Mouse (Mus musculus) cerebellum, adult 11 months (tissue): ENCODE data around the gene Gsg1l.

Source experiments
- DNase-seq: peaks from one replicate; pipeline ENCODE4 v3.0.0; 2022

Gsg1l gene

GRCm38 (mm10) chr7:125979591-125979990, 102.6 kb downstream of the Gsg1l start:
- DNase-seq, result no peak

DNA sequence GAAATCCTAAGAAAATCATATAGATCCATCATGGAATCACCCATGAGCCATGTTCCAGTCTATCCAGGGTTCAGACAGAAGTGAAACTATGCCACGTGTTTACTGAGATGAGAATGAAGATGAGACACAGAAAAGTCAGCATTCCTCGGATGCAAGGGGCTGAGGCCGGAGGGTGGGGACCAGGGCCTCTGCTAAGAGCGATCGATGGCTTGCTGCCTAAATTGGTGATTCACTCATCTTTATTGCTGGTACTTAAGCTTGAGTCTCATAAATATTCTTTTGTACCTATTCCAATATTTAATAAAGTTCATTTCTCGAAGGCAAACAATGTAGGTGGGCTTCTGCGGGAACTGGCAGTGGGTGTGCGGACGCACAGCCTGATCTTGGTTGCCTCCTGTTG, 105.5 kb downstream of the Gsg1l start:
- DNase-seq, result no peak

DNA sequence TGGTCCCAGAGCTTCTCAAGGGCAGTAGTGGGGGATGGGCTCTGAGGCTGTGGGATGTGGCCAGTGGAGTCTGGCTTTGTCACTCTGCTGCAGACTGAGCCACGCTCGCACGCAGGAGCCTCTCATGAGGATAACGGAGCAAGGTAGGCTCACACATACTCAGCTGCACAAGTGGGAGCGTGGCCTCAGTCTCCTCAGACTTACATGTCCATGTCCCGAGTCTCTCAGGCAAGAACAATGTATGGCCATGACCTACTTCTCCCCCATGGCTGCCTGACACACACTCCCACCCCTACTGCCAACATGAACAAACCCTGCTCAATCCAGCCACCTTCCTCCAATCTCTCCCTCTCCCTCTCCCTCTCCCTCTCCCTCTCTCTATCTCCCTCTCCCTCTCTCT, 106.8 kb downstream of the Gsg1l start:
- DNase-seq, result no peak

GRCm38 (mm10) chr7:125973874-125974273, 108.3 kb downstream of the Gsg1l start:
- no peak for DNase-seq

DNA sequence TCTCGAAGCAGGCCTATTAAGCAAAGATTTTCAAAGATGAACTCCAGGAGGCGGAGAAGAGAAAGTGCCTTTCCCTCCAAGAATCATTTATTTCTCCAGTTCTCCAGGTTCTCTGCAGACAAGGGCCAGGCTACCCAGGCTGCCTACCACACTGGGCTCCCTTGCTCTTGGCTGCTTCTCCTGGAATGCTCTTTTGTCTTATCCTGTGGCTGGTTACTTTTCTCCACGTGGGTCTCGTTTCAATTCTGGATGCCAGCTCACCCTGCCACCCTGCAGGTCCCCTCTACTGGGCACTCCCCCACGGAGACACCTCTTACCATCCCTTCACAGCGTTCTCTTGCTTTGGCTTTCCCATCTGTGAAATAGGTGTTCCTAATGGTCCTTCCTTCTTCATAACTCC, 109.4 kb downstream of the Gsg1l start:
- no peak for DNase-seq

DNA sequence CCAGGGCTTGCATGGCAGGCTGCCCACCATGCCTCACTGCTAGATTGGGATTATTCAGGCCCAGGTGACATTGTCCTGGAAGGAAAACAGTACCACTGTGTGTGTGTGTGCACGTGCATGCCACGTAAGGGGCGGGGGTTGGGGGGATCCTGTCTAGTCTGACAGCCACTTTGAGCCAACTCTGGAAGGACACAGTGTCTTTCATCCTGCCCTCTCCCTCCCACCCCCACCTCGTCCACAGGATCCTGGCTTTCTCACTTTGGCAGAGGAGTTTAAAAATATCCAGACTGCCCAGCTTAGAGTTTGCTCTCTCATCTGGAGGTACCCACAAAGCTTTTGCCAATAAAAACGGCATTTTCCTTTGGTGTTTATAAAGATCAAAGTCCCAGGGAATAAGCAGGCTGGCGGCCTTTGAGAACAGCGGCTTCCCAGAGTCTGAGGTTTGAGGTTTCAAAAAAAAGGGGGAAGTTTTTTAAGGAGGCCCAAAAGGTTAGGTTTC, 110.0 kb downstream of the Gsg1l start:
- no peak for DNase-seq

- DNase-seq, result no peak
Measured at GRCm38 (mm10) chr7:125969076-125969475, 113.1 kb downstream of the Gsg1l start.

- DNase-seq, result no peak
Measured at GRCm38 (mm10) chr7:125966402-125967261, 115.6 kb downstream of the Gsg1l start.

DNA sequence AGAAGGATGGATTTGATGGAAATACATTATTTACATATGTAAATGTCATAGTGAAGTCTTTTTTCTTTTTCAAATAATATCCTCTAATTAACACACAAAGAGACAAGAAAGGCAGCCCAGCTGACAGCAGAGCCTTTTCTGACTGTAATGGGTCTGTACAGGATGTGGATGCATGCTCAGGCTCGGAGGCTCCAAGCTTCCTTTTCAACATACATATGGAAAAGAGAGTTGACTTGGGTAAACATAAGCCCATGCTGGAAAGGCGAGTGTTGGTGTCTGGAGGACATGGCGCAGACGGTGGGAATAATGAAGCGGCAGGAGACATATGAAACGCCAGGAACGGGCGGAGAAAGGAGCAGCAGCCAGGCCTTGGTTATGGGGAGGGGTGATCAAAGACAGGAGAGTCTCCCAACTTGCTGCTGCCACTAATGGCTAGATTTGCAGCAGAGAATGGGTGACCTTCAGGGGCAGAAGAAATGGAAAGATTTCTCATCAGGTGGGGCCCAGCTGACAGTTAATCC, 118.1 kb downstream of the Gsg1l start:
- no peak for DNase-seq

DNA sequence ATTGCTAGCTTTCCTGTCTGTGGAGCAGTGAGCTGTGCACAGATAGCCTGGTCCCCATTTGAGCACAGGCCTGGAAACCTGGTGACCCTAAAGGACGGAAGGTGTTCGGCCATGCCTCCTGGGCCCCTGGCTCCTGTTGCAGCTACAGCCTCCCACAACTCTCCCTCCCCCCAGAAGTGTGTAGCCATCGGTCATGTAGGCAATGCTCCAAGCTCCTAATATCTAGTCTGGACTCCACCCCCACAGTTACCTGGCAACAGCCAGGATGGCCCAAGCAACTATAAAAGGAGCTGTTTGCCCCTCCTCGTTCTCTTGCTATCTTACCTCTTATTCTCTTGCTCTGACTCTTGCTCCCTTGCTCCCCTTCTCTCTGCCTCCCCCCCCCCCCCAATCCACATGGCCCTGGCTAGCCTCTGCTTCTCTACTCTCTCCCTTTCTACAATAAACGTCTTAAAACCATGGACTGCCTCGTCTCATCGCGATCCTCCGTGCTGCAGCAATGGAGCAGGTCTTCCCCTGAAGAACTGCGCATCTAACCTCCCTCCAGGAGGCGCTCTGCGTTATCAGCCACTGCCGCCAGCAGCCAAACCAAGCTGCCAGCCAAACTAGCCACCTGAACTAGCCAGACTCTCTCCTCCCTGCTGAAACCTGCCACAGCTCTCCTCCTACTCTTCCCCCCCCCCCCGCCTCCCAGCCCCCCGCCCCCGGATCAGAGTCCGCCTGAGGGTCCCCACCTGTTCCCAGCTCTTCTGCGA, 122.7 kb downstream of the Gsg1l start:
- DNase-seq, result no peak

DNA sequence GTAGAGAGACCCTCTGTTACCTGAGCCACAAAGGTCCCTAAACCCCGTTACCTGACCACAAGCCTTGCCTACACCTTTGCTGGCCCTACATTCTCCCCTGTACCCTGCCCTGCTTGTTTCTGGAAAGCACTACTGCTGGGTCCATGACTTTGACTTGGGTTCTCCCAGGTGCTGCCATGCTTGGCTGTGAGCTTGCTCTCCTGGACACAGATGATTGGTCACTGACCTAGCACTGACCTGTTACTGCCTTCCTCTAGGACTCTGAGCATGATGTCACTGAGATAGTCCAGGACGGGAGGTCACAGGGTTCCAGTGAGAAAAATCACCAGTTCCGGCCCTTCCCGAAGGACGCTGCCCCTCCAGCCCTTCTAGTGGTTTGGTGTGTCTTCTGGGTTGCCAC, 123.4 kb downstream of the Gsg1l start:
- DNase-seq, result no peak

DNA sequence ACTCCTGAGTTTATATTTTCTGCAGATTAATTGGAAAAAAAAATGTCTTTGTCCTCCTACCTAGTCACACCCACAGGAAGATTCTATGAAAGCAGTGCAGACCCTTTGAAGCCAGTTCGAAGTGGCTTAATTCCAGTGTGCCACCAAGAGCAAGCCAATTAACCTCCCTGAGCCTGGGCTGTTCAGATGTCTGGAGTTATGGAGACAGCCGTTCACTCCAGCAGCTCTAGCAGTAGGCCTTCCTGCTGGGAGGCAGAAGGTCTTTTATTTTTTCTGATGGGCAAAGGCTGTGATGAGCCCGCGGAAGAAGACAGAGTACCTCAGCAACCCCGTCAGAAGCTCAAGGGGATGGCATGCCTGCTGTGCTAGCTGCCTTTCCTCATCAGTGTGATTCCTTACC, 127.2 kb downstream of the Gsg1l start:
- no peak for DNase-seq

DNA sequence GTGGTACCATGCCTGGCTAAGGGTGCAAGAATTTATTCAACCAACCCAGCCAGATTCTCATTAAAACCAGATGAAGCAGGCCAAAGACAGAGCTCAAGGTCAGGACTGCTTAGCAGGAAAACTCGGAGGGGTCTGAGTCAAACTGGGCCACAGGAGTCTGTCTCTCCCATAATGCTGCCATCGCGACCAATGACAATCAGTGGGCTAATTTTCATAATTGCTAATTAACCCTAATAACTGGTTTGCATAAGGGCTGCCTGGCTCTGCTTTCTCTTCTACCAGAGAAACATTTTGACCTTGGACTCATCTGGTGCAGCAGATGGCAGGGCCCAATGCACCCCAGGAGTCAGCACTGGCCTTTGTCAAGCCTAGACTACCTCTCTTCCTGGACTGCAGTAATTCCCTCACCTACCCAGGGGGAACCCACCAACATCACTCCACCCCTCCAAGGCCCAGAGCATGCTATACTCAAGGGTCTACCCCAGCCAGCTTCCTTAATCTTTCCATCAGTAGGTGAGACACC, 127.8 kb downstream of the Gsg1l start:
- DNase-seq, result peak; percentile 14

- no peak for DNase-seq
Measured at GRCm38 (mm10) chr7:125953844-125954243, 128.4 kb downstream of the Gsg1l start.

- DNase-seq, result no peak
Measured at GRCm38 (mm10) chr7:125951911-125952310, 130.3 kb downstream of the Gsg1l start.

DNA sequence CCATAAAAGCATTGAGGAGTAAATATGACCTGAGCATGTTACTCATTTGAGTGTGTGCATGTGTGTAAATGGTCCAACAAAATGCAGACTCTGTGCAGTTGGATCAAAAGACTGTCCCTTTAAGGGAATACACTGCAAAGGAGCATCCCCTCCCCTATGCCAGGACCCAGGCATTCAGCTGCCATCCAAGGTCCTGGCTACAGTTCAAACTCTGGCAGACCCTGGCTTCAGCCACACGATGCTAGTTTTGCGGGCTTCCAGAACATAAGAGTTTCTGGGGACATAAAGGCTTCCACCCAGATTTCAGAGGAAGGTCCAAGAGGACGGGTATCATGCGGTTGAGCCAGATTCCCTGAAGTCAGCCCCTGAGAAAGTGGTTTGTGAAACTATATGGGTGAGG, 133.2 kb downstream of the Gsg1l start:
- DNase-seq, result no peak

- DNase-seq, result no peak
Measured at GRCm38 (mm10) chr7:125945915-125946314, 136.3 kb downstream of the Gsg1l start.

DNA sequence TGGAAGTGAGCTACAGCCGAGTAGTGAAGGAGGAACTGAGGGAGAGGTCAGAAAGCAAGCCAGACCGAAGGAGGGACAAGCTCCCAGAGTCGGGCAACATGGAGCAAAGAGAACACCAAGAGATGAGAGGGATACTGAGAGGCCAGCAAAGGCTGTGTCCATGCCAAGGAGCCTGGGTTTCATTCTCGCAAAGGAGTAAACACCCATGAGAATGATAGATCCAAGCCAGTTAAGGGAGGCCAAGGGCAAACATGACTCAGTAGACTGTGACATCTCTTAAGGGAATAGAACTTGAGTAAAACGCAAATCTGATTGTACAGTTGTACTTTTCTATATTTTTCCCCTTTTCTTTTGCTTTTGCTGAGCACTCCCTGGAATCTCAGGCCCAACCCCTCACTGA, 137.6 kb downstream of the Gsg1l start:
- DNase-seq, result no peak

- DNase-seq, result no peak
Measured at GRCm38 (mm10) chr7:125943511-125943910, 138.7 kb downstream of the Gsg1l start.

DNA sequence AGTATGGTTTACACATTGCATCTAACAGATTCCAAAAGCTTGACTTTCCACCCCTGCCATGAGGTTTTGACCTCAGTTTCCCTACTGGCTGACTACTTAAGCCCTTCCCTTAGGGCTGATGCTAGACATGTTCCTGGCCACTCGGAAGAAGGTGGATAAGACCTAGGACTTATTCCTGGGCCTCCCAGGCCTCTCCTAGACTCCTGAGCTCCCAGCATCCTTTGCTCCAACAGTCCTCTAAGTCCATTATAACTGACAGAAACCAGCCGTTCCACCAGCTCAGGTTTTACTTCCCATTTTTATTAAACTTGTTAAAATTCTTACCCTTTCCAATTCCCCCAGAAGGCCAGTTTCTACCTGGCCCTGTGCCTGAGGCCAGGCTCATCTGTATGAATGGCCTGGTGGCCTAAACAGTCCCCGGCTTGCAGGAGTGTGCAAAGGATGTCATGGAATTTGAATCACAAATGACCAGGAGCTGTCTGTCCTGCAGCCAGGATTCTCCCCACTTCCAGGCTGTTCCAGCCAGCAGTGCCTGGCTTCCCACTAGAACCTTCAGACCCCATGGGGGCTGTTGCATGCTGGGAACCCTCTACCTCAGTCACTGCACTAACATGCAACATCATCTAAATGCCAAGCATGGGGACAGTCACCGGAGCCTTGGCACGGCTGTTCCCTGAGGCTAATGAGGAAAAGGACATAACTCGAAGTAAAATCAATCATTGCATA, 139.7 kb downstream of the Gsg1l start:
- DNase-seq, result no peak

DNA sequence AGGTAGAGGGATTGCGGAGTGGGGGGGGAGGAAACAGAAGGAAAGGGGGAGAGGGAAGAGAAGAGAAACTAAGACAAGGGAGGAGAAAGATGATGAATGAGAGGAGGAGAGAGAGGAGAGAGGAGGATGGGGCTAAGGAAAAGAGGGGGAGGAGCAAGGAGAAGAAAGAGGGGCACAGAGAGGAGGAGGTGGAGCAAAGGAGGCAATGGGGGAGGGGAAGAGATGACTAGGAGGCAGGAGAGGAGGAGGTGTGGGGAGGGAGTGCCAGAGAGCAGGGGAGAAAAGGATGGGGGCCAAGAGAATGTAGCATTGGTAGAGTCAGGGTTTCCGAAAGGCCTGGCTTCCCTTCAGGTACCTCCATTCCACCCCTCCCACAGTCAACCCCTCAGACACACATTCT, 147.9 kb downstream of the Gsg1l start:
- no peak for DNase-seq

- DNase-seq, result no peak
Measured at GRCm38 (mm10) chr7:125933356-125934244, 148.6 kb downstream of the Gsg1l start.
